Mouse (Mus musculus) left cerebral cortex, adult 8-10 months (tissue): ENCODE measurements around the gene Nt5dc3. TPM values are rescaled to one million over a fixed set of nuclear protein-coding genes. Genes with fewer than 3 reads are reported as not detected.

Source experiments
- DNase-seq, 2 experiments: peaks; one replicate each; pipeline ENCODE4 v3.0.0; 2022; ENCODE audit warnings: low spot score in 2 of 2
- total RNA-seq, 4 experiments: library from RNA; stranded (reverse); gene quantifications; 2 replicates each; pipeline ENCODE4 v1.2.4; 2022

Gene Nt5dc3
- total RNA-seq, 4 experiments from 2014 or later = 62.2 to 70.5 (median 66.3) TPM

DNA sequence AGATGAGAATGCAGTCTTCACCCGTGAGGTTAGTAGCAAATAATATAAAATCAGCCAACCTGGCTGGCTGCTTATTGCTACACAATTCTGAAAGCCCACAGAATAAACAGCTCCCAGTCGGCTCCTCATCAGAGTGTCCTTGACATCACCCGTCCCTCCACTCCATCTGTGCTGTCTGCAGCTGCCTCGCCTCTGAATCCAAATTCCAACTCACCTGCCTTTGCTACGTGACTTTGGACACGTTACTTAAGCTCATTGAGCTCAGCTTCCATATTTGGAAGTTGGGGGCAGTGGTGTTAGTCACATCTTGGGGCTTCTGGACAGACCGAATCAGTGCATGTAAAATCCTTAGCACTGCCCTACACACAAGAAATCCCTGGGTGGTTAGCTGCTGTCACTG lies 93.3 kb downstream of the Nt5dc3 start:
- no peak for DNase-seq

DNA sequence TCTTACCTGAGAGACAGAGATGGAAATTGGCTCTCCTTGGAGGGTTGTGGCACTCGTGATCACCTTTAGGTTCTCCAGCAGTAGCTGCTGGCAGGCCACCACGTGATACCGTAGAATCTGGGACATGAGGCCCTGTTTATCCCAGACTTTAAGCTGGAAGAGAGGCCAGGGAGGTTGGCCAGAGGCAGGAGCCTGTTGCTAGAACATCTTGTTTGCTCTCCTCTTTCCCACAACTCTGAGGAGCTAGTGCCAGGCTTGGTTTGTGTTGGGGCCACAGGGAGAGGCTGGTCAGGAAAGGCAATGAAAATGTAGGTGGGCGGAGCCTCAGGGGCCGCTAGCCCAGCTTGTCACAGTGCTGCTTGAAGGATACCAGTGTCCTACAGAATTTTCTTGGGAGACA lies 93.8 kb downstream of the Nt5dc3 start:
- no peak for DNase-seq

DNA sequence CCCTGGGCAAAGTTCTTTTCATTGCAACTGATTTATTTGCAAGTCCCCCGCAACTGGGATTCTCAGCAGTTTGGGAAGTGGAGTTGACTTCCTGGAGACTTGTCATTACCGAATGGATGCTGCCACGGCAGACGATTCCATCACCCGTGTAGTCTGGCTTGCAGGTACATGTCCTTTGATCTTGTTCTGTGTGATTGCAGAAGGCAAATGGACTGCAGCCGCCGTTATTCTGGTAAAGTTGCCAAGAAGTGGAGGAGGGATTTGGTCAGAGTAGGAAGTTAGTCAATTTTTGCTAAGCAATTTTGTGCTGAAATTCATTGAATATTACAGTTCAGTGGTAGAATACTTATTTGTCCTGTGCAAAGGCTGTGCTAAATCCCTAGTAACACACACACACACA lies 99.9 kb downstream of the Nt5dc3 start:
- no peak for DNase-seq

DNA sequence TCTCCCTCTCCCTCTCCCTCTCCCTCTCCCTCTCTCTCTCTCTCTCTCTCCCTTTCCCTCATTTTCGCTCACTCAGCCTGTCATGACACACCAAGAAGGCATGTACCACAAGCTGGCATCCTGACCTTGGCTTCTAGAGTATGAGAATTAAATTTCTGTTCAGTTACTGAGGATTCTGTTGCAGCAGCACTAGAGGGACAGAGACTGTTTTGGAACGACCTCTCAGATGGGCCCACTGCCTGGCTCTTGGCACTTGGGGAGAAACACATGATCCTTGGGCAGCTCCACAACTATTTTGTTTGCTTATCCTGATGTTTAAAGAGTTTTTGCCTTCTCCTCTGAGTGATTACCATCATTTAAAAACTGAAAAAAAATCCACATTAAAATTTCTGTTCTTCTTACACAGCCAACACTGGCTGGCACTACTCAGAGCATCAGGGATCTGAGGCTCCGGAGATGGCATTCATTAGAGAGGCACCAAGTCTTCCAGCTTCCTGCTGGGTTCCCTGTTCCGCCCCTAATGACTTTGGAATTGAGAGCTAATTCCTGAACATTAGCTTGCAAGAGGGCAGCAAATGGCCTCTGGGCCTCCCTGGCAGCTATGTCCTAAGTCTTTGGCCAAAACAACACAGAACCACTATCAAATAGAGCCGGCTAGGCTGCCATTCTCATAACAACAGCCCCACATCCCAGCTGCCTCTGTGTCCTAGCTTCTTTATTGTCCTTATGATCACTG lies 101.4 kb downstream of the Nt5dc3 start:
- no peak for DNase-seq

DNA sequence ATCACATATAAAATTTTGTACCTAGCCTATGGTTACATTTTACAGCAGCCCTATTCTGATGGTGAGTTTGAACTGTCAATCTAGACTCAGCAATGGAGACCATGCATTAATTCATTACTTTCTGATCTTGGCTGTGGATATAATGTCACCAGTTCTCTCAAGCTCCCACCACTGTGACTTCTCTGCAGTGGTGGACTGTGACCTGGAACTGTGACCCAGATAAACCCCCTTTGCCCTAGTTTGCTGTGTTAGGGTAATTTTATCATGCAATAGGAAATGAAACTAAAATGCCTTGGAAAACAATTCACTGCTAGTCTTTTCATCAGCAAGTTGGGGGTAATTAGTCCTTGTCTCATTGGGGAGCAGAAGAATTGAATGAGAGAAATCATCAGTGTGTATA lies 102.6 kb downstream of the Nt5dc3 start:
- DNase-seq = no peak

DNA sequence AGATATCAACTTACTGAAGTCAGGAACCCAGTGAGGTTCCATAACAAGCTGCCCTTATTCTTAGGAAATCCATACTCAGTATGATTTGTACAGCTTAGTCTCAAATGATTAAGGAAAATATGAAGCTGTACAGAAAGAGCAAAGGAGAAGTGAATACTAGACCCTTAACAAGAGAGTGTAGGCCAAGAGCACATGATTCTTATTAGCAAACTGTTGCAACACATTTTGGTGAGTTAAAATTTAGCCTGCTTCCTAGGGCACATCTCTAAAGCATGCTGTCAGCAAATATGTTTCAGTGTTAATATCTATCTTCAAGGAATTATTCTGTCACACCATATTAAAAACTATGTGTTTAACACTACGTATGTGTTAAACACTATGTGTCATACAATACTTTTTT lies 107.6 kb downstream of the Nt5dc3 start:
- no peak for DNase-seq

Other genes with a start within 250 kb of the Nt5dc3 start
- 100 to 1,000 TPM; 269 to 329 (median 300) TPM for gene Hsp90b1, start 73.5 kb upstream of the Nt5dc3 start, total RNA-seq
- gene Ttc41, start 73.2 kb upstream of the Nt5dc3 start, total RNA-seq = 1 to 10 TPM; 1.1 to 2.6 (median 1.8) TPM
- 10 to 100 TPM; 13.9 to 25.5 (median 20.2) TPM for gene Gm49358, start 15.0 kb upstream of the Nt5dc3 start, total RNA-seq
- under 1 TPM; 0.38 to 0.59 (median 0.47) TPM for gene Stab2, start 229.0 kb downstream of the Nt5dc3 start, total RNA-seq